Mouse (Mus musculus) MEL (cell line): ENCODE measurements around the gene Spag9. TPM values are rescaled to one million over a fixed set of nuclear protein-coding genes. Genes with fewer than 3 reads are reported as not detected.

Experiments
- DNase-seq: peaks from one replicate; pipeline ENCODE4 v3.0.0; 2011; ENCODE audit warnings: low read depth, low spot score
- H3K27ac ChIP-seq: 2 replicates; pipeline ENCODE4 v1.5.1; 2012; ENCODE audit warnings: low read depth, mild to moderate bottlenecking, control low read depth, low read length, moderate library complexity; ENCODE audit not compliant: control insufficient read depth
- H3K27me3 ChIP-seq, 2 experiments: fragments of 150-350 bp in 1 of 2; sonication (generic) in 1 of 2; 2 replicates each; pipeline ENCODE4 v1.6.1; 2012; ENCODE audit warnings: low read length in 2 of 2, mild to moderate bottlenecking in 2 of 2, improper control_type of control experiment in 1 of 2, moderate library complexity in 1 of 2; ENCODE audit not compliant: insufficient read depth in 2 of 2, control insufficient read depth in 1 of 2
- H3K36me3 ChIP-seq, 2 experiments: 2 replicates each; pipeline ENCODE4 v1.6.1; 2012 to 2014; ENCODE audit warnings: low read length in 2 of 2, improper control_type of control experiment in 1 of 2, inconsistent platforms in 1 of 2, mild to moderate bottlenecking in 1 of 2; ENCODE audit not compliant: insufficient read depth in 2 of 2, control insufficient read depth in 1 of 2
- H3K4me1 ChIP-seq, 2 experiments: fragments of 150-350 bp in 1 of 2; sonication (generic) in 1 of 2; 2 replicates each; pipeline ENCODE4 v1.6.1; 2012; ENCODE audit warnings: low read length in 2 of 2, improper control_type of control experiment in 1 of 2, mild to moderate bottlenecking in 1 of 2; ENCODE audit not compliant: insufficient read depth in 2 of 2, control insufficient read depth in 1 of 2
- H3K4me3 ChIP-seq, 2 experiments: fragments of 150-350 bp in 1 of 2; sonication (generic) in 1 of 2; 2 replicates each; pipeline ENCODE4 v1.5.1; 2012; ENCODE audit warnings: low read depth in 2 of 2, low read length in 2 of 2, mild to moderate bottlenecking in 2 of 2, moderate library complexity in 2 of 2, control low read depth in 1 of 2, improper control_type of control experiment in 1 of 2; ENCODE audit not compliant: control insufficient read depth in 1 of 2, insufficient read depth in 1 of 2
- H3K79me2 ChIP-seq: 2 replicates; pipeline ENCODE4 v1.6.1; 2012; ENCODE audit warnings: mild to moderate bottlenecking, low read length, moderate library complexity; ENCODE audit not compliant: control insufficient read depth, poor library complexity, insufficient read depth
- H3K9ac ChIP-seq: 2 replicates; pipeline ENCODE4 v1.6.1; 2012; ENCODE audit warnings: low read depth, mild to moderate bottlenecking, control low read depth, low read length, moderate library complexity; ENCODE audit not compliant: control insufficient read depth, poor library complexity, severe bottlenecking
- H3K9me3 ChIP-seq: fragments of 150-350 bp; sonication (generic); replicated peaks from 2 replicates; pipeline ENCODE4 v1.6.1; 2012; ENCODE audit warnings: mild to moderate bottlenecking, low read length, improper control_type of control experiment, moderate library complexity; ENCODE audit not compliant: insufficient read depth
- BHLHE40 ChIP-seq: IDR thresholded peaks from 2 replicates; pipeline ENCODE4 v1.6.1; 2012; ENCODE audit warnings: low read depth, mild to moderate bottlenecking, inconsistent platforms, low read length, improper control_type of control experiment, borderline replicate concordance
- CHD1 ChIP-seq: IDR thresholded peaks from 2 replicates; pipeline ENCODE4 v1.6.1; 2012; ENCODE audit warnings: low read depth, mild to moderate bottlenecking, inconsistent platforms, low read length, improper control_type of control experiment
- CTCF ChIP-seq, 3 experiments: IDR thresholded peaks in 2 of 3; conservative IDR thresholded peaks in 1 of 3; 2 replicates each; pipeline ENCODE4 v1.5.1; 2011 to 2012; ENCODE audit warnings: low read length in 3 of 3, low read depth in 2 of 3, mild to moderate bottlenecking in 2 of 3, improper control_type of control experiment in 1 of 3, inconsistent platforms in 1 of 3, mixed read lengths in 1 of 3, moderate library complexity in 1 of 3; ENCODE audit not compliant: control insufficient read depth in 1 of 3, insufficient read depth in 1 of 3, poor library complexity in 1 of 3, severe bottlenecking in 1 of 3
- EP300 ChIP-seq, 2 experiments: IDR thresholded peaks; 2 replicates each; pipeline ENCODE4 v1.6.1; 2011; ENCODE audit warnings: improper control_type of control experiment in 2 of 2, low read length in 2 of 2, low read depth in 1 of 2, mild to moderate bottlenecking in 1 of 2
- ETS1 ChIP-seq: IDR thresholded peaks from 2 replicates; pipeline ENCODE4 v1.6.1; 2012; ENCODE audit warnings: low read depth, mild to moderate bottlenecking, inconsistent platforms, low read length, improper control_type of control experiment, moderate library complexity
- HCFC1 ChIP-seq: IDR thresholded peaks from 2 replicates; pipeline ENCODE4 v1.6.1; 2012; ENCODE audit warnings: low read depth, mild to moderate bottlenecking, inconsistent platforms, low read length, improper control_type of control experiment, moderate library complexity
- JUND ChIP-seq: IDR thresholded peaks from 2 replicates; pipeline ENCODE4 v1.6.1; 2011; ENCODE audit warnings: low read depth, mild to moderate bottlenecking, improper control_type of control experiment, low read length
- KAT2A ChIP-seq: conservative IDR thresholded peaks from 2 replicates; pipeline ENCODE4 v1.6.1; 2012; ENCODE audit warnings: low read depth, low read length, improper control_type of control experiment, inconsistent platforms
- MAX ChIP-seq: IDR thresholded peaks from 2 replicates; pipeline ENCODE4 v1.6.1; 2011; ENCODE audit warnings: low read length, improper control_type of control experiment
- MAZ ChIP-seq: IDR thresholded peaks from 2 replicates; pipeline ENCODE4 v1.6.1; 2012; ENCODE audit warnings: low read depth, mild to moderate bottlenecking, inconsistent platforms, low read length, improper control_type of control experiment
- MXI1 ChIP-seq: IDR thresholded peaks from 2 replicates; pipeline ENCODE4 v1.6.1; 2011; ENCODE audit warnings: mild to moderate bottlenecking, low read depth, low read length, improper control_type of control experiment
- MYB ChIP-seq: IDR thresholded peaks from 2 replicates; pipeline ENCODE4 v1.6.1; 2011; ENCODE audit warnings: mild to moderate bottlenecking, low read depth, low read length, improper control_type of control experiment
- MYC ChIP-seq: IDR thresholded peaks from 2 replicates; pipeline ENCODE4 v1.6.1; 2011; ENCODE audit warnings: low read depth, mild to moderate bottlenecking, low read length, improper control_type of control experiment, moderate library complexity
- NELFE ChIP-seq: IDR thresholded peaks from 2 replicates; pipeline ENCODE4 v1.6.1; 2011; ENCODE audit warnings: low read depth, low read length, improper control_type of control experiment
- POLR2AphosphoS2 ChIP-seq: IDR thresholded peaks from 2 replicates; pipeline ENCODE4 v1.6.1; 2011; ENCODE audit warnings: low read length, improper control_type of control experiment
- RAD21 ChIP-seq: IDR thresholded peaks from 2 replicates; pipeline ENCODE4 v1.6.1; 2011; ENCODE audit warnings: mild to moderate bottlenecking, low read depth, low read length, improper control_type of control experiment
- SIN3A ChIP-seq: IDR thresholded peaks from 2 replicates; pipeline ENCODE4 v1.6.1; 2012; ENCODE audit warnings: low read length, improper control_type of control experiment, inconsistent platforms
- SMC3 ChIP-seq: IDR thresholded peaks from 2 replicates; pipeline ENCODE4 v1.6.1; 2011; ENCODE audit warnings: low read depth, low read length, improper control_type of control experiment
- TBP ChIP-seq: IDR thresholded peaks from 2 replicates; pipeline ENCODE4 v1.8.0; 2011; ENCODE audit warnings: low read depth, low read length, improper control_type of control experiment
- TCF12 ChIP-seq: IDR thresholded peaks from 2 replicates; pipeline ENCODE4 v1.6.1; 2014; ENCODE audit warnings: low read depth, mild to moderate bottlenecking, inconsistent platforms, low read length, improper control_type of control experiment, moderate library complexity
- UBTF ChIP-seq: IDR thresholded peaks from 2 replicates; pipeline ENCODE4 v1.6.1; 2012; ENCODE audit warnings: low read depth, mild to moderate bottlenecking, inconsistent platforms, low read length, improper control_type of control experiment, moderate library complexity, borderline replicate concordance; ENCODE audit not compliant: insufficient read depth
- USF1 ChIP-seq: IDR thresholded peaks from 2 replicates; pipeline ENCODE4 v1.6.1; 2014; ENCODE audit warnings: low read depth, mild to moderate bottlenecking, inconsistent platforms, low read length, improper control_type of control experiment, moderate library complexity
- USF2 ChIP-seq, 2 experiments: IDR thresholded peaks; 2 replicates each; pipeline ENCODE4 v1.6.1; 2011 to 2012; ENCODE audit warnings: improper control_type of control experiment in 2 of 2, low read length in 2 of 2, borderline replicate concordance in 1 of 2, inconsistent platforms in 1 of 2, low read depth in 1 of 2, mild to moderate bottlenecking in 1 of 2; ENCODE audit not compliant: insufficient read depth in 1 of 2
- ZC3H11A ChIP-seq: IDR thresholded peaks from 2 replicates; pipeline ENCODE4 v1.6.1; 2012; ENCODE audit warnings: low read depth, mild to moderate bottlenecking, inconsistent platforms, low read length, improper control_type of control experiment
- polyA plus RNA-seq, 2 experiments: library from polyadenylated mRNA; stranded (reverse) in 1 of 2; unstranded in 1 of 2; fragments of >175 nt in 1 of 2; fragments of >200 nt in 1 of 2; gene quantifications; 2 replicates each; pipeline versions ENCODE4 v1.2.1 to v1.2.4; 2012; ENCODE audit warnings: low replicate concordance in 2 of 2, low read depth in 1 of 2; ENCODE audit not compliant: insufficient read length in 2 of 2, insufficient read depth in 1 of 2, missing spikeins in 1 of 2
- total RNA-seq: library from RNA; depleted of rRNA; stranded (reverse); fragments of 300-350 nt; gene quantifications from 2 replicates; pipeline ENCODE4 v1.2.3, GENCODE M21; 2012

Gene Spag9
- total and polyA plus RNA-seq, 3 experiments: 18.9 to 279 (median 20.6) TPM

DNA sequence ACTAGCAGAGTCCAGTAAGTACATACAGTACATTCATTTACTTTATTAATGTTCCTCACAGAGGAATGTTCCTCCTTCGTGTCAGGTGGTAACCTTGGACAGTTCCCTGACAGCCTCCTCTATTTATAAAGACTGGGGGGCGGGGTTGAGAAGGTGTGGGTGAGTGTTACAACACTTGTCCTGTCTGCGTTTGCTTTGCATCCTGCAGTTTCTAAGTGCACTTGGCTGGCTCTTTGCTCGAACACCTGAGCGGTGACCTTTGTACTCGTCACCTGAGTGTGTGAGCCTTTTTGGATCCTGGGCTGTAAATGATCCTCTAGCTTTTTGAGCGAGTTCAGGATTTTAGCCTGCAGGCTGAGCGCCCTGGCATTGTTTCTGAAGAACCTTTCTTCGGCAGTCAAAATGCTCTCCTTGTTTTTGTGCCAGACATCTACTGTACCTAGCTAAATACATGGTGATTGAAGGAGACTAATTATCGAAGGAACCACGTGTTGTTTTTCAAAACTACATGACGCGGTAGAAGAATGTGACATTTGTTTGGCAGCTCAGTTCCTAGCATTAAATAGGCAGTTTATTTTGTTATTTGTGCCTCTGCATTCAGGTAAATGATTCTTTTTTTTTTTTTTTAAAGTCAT is 1.4 kb downstream of the Spag9 start:
- DNase-seq: peak; percentile 78

DNA sequence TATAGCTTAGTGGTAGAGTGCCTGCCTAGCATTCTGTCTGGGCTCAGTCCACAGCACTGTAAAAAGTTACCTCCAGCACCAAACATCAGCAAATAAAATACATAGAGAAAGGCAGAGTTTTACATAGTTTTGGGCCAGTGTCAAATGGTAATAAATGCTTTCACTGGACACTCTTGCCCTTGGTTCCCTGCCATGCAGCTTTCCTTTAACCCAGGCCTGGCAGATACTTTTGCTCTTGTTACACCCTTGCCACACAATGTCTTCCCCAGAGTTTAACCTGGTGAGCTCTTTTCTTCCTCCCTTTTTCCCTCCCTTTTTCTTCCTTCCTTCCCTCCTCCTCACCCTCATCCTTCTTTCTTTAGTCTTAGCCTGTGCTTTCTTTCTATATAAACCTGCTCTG is 3.4 kb downstream of the Spag9 start:
- DNase-seq: no peak
- peaks cover 0 to 11% of the 10 kb centered on the region in 2 experiments; a peak in 2 of 4 replicates for H3K36me3 ChIP-seq
- no peaks in the 10 kb centered on the region for H3K9me3 ChIP-seq
- H3K27ac ChIP-seq: no peak overlapping the region
- H3K27me3 ChIP-seq: no peaks in the 10 kb centered on the region
- TF ChIP-seq SMC3 (no peak), MAX (no peak), CTCF (IDR thresholded peaks at IDR 0.05 in 2 of 3, conservative IDR thresholded peaks at IDR 0.05 in 1 of 3; ENCODE audit: control insufficient read depth in 1 of 3, insufficient read depth in 1 of 3, low read depth in 2 of 3, low read length in 3 of 3, poor library complexity in 1 of 3, severe bottlenecking in 1 of 3) (no peak), USF1 (no peak), MAZ (no peak), CHD1 (no peak), NELFE (no peak), KAT2A (no peak), SIN3A (no peak), JUND (no peak), ETS1 (no peak), MYB (no peak), RAD21 (no peak), TCF12 (no peak), MXI1 (no peak), BHLHE40 (no peak), MYC (no peak), POLR2AphosphoS2 (no peak), USF2 (IDR thresholded peaks at IDR 0.05; ENCODE audit: borderline replicate concordance in 1 of 2, insufficient read depth in 1 of 2, low read depth in 1 of 2, low read length in 2 of 2) (no peak), ZC3H11A (no peak)
- TF ChIP-seq, all 39 proteins: peak for 0
- peaks cover 56% of the 10 kb centered on the region for H3K79me2 ChIP-seq
- H3K9ac ChIP-seq: no peak overlapping the region
- H3K4me3 ChIP-seq: no peak overlapping the region
- H3K4me1 ChIP-seq: peaks cover 5 to 10% of the 10 kb centered on the region in 2 experiments

More for the DNA sequence above, 1.4 kb downstream of the Spag9 start:
- Histone ChIP-seq H3K27ac (no peak overlapping the region), H3K9me3 (no peaks in the 10 kb centered on the region), H3K79me2 (peaks cover 45% of the 10 kb centered on the region), H3K27me3 (no peaks in the 10 kb centered on the region), H3K36me3 (peaks cover 0 to 12% of the 10 kb centered on the region in 2 experiments; a peak in 2 of 4 replicates), H3K9ac (peak overlapping the region; percentile 97), H3K4me3 (peak overlapping the region; percentile 85 to 99), H3K4me1 (peaks cover 6 to 15% of the 10 kb centered on the region in 2 experiments)
- TF ChIP-seq MYC: 0 out of 2 replicates have a peak, but pooled peaks have one; percentile 6
- TF ChIP-seq MXI1: peak; percentile 96
- TF ChIP-seq TBP: 0 out of 2 replicates have a peak, but pooled peaks have one; percentile 16
- TF ChIP-seq NELFE: no peak
- TF ChIP-seq HCFC1: peak; percentile 11; the same call in 1 of the 2 replicates
- TF ChIP-seq SMC3: 0 out of 2 replicates have a peak, but pooled peaks have one; percentile 7
- no peak for TF ChIP-seq CHD1
- peak; percentile 99 for TF ChIP-seq SIN3A
- TF ChIP-seq EP300 (IDR thresholded peaks at IDR 0.05; ENCODE audit: low read depth in 1 of 2, low read length in 2 of 2): no peak
- TF ChIP-seq UBTF: no peak
- TF ChIP-seq ETS1: no peak
